Mouse (Mus musculus) right cerebral cortex, adult 2 months (tissue): ENCODE data around the gene Sec16a.
A peak's percentile ranks its signal among the peaks of the same experiment; 100 is the strongest.

Source experiments
- DNase-seq, 2 experiments: peaks; one replicate each; pipeline ENCODE4 v3.0.0; 2021 to 2022; ENCODE audit warnings: low spot score in 2 of 2

The Sec16a gene

GRCm38 (mm10) chr2:26441261-26441660 lies 3.8 kb downstream of the Sec16a start:
- DNase-seq = no peak

GRCm38 (mm10) chr2:26439671-26440070 lies 5.3 kb downstream of the Sec16a start:
- DNase-seq = no peak

GRCm38 (mm10) chr2:26438373-26438772 lies 6.6 kb downstream of the Sec16a start:
- DNase-seq = no peak

GRCm38 (mm10) chr2:26437221-26437620 lies 7.8 kb downstream of the Sec16a start:
- peak; percentile 49 to 69 for DNase-seq

GRCm38 (mm10) chr2:26434791-26435572 lies 10.0 kb downstream of the Sec16a start:
- no peak for DNase-seq

GRCm38 (mm10) chr2:26429851-26430250 lies 15.2 kb downstream of the Sec16a start:
- no peak for DNase-seq

GRCm38 (mm10) chr2:26424541-26424940 lies 20.5 kb downstream of the Sec16a start:
- DNase-seq = no peak

- DNase-seq = no peak
These were observed 21.9 kb downstream of the Sec16a start for GRCm38 (mm10) chr2:26423086-26423485.

- no peak for DNase-seq
These were observed 23.0 kb downstream of the Sec16a start for GRCm38 (mm10) chr2:26421969-26422368.

- no peak for DNase-seq
These were observed 26.9 kb downstream of the Sec16a start for GRCm38 (mm10) chr2:26418120-26418519.

GRCm38 (mm10) chr2:26417066-26417465 lies 27.9 kb downstream of the Sec16a start:
- no peak for DNase-seq

- no peak for DNase-seq
These were observed 34.0 kb downstream of the Sec16a start for GRCm38 (mm10) chr2:26410931-26411411.

GRCm38 (mm10) chr2:26410091-26410490 lies 34.9 kb downstream of the Sec16a start:
- DNase-seq = no peak

GRCm38 (mm10) chr2:26409362-26409761 lies 35.7 kb downstream of the Sec16a start:
- DNase-seq = no peak

- DNase-seq = peak; percentile 97 to 98
These were observed 36.3 kb downstream of the Sec16a start, which contains the start of gene Inpp5e for GRCm38 (mm10) chr2:26408515-26409356. Gene Inpp5e (minus strand): TSS chr2:26409203.

GRCm38 (mm10) chr2:26403306-26403705 lies 41.7 kb downstream of the Sec16a start:
- DNase-seq = no peak

- no peak for DNase-seq
These were observed 42.8 kb downstream of the Sec16a start for GRCm38 (mm10) chr2:26402265-26402664.

GRCm38 (mm10) chr2:26401023-26401422 lies 44.0 kb downstream of the Sec16a start:
- no peak for DNase-seq

- no peak for DNase-seq
These were observed 44.7 kb downstream of the Sec16a start for GRCm38 (mm10) chr2:26400296-26400695.

GRCm38 (mm10) chr2:26399647-26400046 lies 45.4 kb downstream of the Sec16a start:
- no peak for DNase-seq

GRCm38 (mm10) chr2:26398978-26399377 lies 46.0 kb downstream of the Sec16a start:
- no peak for DNase-seq

GRCm38 (mm10) chr2:26391617-26392016 lies 53.4 kb downstream of the Sec16a start:
- no peak for DNase-seq

- no peak for DNase-seq
These were observed 54.1 kb downstream of the Sec16a start for GRCm38 (mm10) chr2:26390954-26391353.
